In the genomic region with DNA sequence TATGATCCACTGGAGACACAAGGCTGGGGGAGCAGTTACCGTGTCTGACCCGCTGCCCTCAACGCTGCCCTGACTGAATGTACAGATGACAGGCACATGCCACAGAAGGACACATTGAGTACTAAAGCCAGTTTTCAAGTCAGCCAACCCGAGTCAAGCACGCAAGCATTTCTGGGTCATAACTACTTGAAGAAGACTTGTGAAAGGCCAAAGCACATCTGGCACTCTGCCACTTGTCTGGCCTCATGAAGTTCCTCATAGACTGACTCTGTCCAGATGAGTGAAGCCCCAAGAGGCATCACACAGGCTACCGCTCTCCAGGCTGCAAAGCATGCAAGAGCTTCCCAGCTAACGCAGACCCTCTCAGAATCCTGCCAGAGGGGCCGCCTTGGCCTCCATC, we compare ENCODE assay signal across 11 mouse cellular contexts. TPM values are rescaled to one million over a fixed set of nuclear protein-coding genes. Genes with fewer than 3 reads are reported as not detected.
DNase-seq lines count a peak whose midpoint lies in the region; ATAC-seq and TF ChIP-seq lines count a peak whose summit lies in the region.
"Had no signal": no experiment of that assay in that cellular context is flagged by ENCODE, and none has a peak within 500 bp of the region (broad histone marks: within the 10 kb centered on the region; RNA-seq: fewer than 3 reads in every experiment).

No protein-coding gene starts in this region.

- H3K4me3 ChIP-seq in gastrocnemius, adult 2 months = no peak overlapping the region
- H3K4me3 ChIP-seq in forebrain, embryonic 12.5 days (replicated peaks) = no peak overlapping the region
- no peak overlapping the region for H3K4me3 ChIP-seq in left cerebral cortex, adult 2 months
- H3K4me3 ChIP-seq: stomach, embryonic 15.5 days had no signal

- H3K27me3 ChIP-seq in forebrain, embryonic 12.5 days = no peaks in the 10 kb centered on the region
- H3K27me3 ChIP-seq: stomach, embryonic 15.5 days had no signal

- no peak overlapping the region for H3K4me2 ChIP-seq in forebrain, embryonic 12.5 days
- H3K4me2 ChIP-seq: stomach, embryonic 15.5 days had no signal

- no peak overlapping the region for H3K9ac ChIP-seq in forebrain, embryonic 12.5 days
- H3K9ac ChIP-seq: liver, embryonic 14.5 days; stomach, embryonic 15.5 days had no signal

- no peaks in the 10 kb centered on the region for H3K4me1 ChIP-seq in forebrain, embryonic 12.5 days
- H3K4me1 ChIP-seq: stomach, embryonic 15.5 days had no signal

- ATAC-seq in forebrain, embryonic 12.5 days (ENCODE audit: low FRiP score) = no peak

- no peak overlapping the region for H3K27ac ChIP-seq in gastrocnemius, adult 2 months
- H3K27ac ChIP-seq in forebrain, embryonic 12.5 days = no peak overlapping the region
- H3K27ac ChIP-seq in left cerebral cortex, adult 2 months = no peak overlapping the region
- H3K27ac ChIP-seq: liver, embryonic 14.5 days; stomach, embryonic 15.5 days had no signal

- TF ChIP-seq CTCF in gastrocnemius, adult 2 months (IDR thresholded peaks at IDR 0.05) = no peak
- no peak for TF ChIP-seq CTCF in left cerebral cortex, adult 2 months (IDR thresholded peaks at IDR 0.05)

- 93% methylated on average over 8 of the region's 8 CpGs for WGBS in forebrain, embryonic 12.5 days

- H3K36me3 ChIP-seq in forebrain, embryonic 12.5 days (replicated peaks) = peaks cover 30% of the 10 kb centered on the region
- H3K36me3 ChIP-seq: stomach, embryonic 15.5 days had no signal

- intact Hi-C loops in gastrocnemius, adult 2 months (cut with DNase I) = no loop called here
- intact Hi-C loops in left cerebral cortex, adult 2 months (cut with DNase I) = no loop called here

- peak; percentile 59 to 71 for DNase-seq in right cerebral cortex, postnatal 10 days (ENCODE audit: low spot score in 2 of 2)
- DNase-seq in right cerebral cortex, postnatal 4 days = no peak
- DNase-seq in gastrocnemius, adult 2 months = peak; percentile 78
- DNase-seq in kidney, postnatal 14 days = peak; percentile 86
- DNase-seq in skeletal muscle tissue, adult 2 months (ENCODE audit: low read depth, low spot score) = peak; percentile 82
- no peak for DNase-seq in left cerebral cortex, adult 2 months (ENCODE audit: extremely low spot score in 1 of 2, low spot score in 2 of 2)
- no peak for DNase-seq in ovary, adult 18-20 months (ENCODE audit: low spot score)

- H3K9me3 ChIP-seq in forebrain, embryonic 12.5 days = no peaks in the 10 kb centered on the region
- H3K9me3 ChIP-seq: stomach, embryonic 15.5 days had no signal

RNA-seq across cellular contexts. Expression of a gene that starts 31.8 kb away (rescaled TPM):
- under 1 TPM; 0.17 to 0.41 TPM for total RNA-seq in gastrocnemius, adult 2 months (2021)
- polyA plus RNA-seq in forebrain, embryonic 12.5 days (2016; fragmentation: Nextera tagmentation; extraction: Ambion mirVana) = 1.4 and 1.8 TPM in 2 replicates
- under 1 TPM; 0.44 to 0.66 TPM for total RNA-seq in left cerebral cortex, adult 2 months (2021)

RNA-seq across cellular contexts. Expression of a gene that starts 37.7 kb away (rescaled TPM):
- total RNA-seq in gastrocnemius, adult 2 months (2021) = not detected
- polyA plus RNA-seq in forebrain, embryonic 12.5 days (2016; fragmentation: Nextera tagmentation; extraction: Ambion mirVana) = not detected in 2 replicates
- total RNA-seq in left cerebral cortex, adult 2 months (2021) = not detected
- polyA plus RNA-seq: frontal cortex, adult 2 months; liver, embryonic 14.5 days; stomach, embryonic 15.5 days had no signal

Comparison
In these comparisons a context has a peak if more than half of its experiments do, and no peak if none do; other contexts are left out.
1. DNase-seq: peak in right cerebral cortex, postnatal 10 days (2 of 2), gastrocnemius, adult 2 months (single experiment), kidney, postnatal 14 days (single experiment) and skeletal muscle tissue, adult 2 months (single experiment); none in right cerebral cortex, postnatal 4 days (single experiment), left cerebral cortex, adult 2 months (0 of 2) and ovary, adult 18-20 months (single experiment).